Mouse (Mus musculus) layer of hippocampus, adult 18-20 months (tissue): ENCODE results near the gene Lmo7. TPM values are rescaled to one million over a fixed set of nuclear protein-coding genes. Genes with fewer than 3 reads are reported as not detected.

Experiments used
- DNase-seq, 2 experiments: peaks; one replicate each; pipeline ENCODE4 v3.0.0; 2022; ENCODE audit warnings: low spot score in 2 of 2
- total RNA-seq, 2 experiments: library from RNA; stranded (reverse); gene quantifications; 2 replicates each; pipeline ENCODE4 v1.2.3; 2021

Gene Lmo7
- total RNA-seq, 2 experiments from 2014 or later, result 116 to 132 TPM

- DNase-seq, result no peak
Observed at GRCm38 (mm10) chr14:101777129-101777493, 47.4 kb downstream of the Lmo7 start.

DNA sequence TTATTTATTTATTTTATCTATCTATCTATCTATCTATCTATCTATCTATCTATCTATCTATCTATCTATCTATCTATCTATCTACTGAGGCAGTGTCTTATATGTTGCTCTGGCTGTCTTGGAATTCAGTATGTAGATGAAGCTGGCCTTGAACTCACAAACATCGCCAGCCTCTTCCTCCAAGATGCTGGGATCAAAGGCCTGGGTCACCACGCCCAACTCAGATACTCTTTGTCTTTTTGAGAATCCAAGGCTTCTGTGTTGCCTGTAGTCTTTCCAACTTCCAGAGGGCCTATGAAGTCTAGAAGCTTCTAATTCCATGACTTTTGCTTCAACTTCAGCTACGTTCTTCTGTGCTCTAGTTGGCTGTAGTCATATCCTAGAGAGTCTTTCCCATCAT lies 48.7 kb downstream of the Lmo7 start:
- no peak for DNase-seq

DNA sequence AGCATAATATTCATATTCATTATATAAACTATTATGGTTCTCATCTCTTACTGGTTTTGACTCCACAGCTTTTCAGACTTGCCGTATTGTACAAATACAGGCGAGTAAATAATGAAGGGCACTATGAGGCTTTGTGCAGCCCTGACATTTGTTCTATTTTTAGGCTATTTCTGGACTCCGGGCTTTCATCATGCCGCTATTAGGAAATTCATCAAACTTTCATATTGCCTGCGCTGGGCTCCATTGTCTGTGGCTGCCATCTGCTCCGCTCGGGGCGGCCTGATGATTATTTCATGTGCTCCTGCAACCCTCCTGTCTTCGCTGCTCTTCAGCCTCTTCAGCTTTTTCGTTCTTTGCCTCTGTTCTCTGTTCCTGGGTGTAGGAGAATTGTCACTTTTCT lies 50.3 kb downstream of the Lmo7 start:
- peak in 1 of 2 experiments; percentile 12 for DNase-seq

DNA sequence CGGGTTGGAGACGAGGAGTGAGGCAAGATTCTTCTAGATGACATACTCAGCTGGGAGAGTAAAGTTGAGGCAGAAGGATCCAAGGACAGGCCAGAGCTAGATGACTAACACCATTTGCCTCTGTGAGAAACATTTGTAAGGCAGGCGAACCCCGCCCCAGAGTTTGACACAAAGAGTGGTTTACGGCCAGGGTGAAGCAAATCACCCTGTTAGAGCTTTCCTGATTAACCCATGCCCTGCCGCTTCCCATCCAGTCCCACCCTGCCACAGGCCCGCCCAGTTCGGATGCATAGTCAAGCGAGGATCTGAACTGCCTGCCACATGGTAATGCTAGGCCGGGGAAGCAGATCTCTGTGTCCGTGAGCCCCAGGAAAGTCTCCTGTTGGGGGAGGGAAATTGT lies 51.5 kb downstream of the Lmo7 start:
- no peak for DNase-seq

DNA sequence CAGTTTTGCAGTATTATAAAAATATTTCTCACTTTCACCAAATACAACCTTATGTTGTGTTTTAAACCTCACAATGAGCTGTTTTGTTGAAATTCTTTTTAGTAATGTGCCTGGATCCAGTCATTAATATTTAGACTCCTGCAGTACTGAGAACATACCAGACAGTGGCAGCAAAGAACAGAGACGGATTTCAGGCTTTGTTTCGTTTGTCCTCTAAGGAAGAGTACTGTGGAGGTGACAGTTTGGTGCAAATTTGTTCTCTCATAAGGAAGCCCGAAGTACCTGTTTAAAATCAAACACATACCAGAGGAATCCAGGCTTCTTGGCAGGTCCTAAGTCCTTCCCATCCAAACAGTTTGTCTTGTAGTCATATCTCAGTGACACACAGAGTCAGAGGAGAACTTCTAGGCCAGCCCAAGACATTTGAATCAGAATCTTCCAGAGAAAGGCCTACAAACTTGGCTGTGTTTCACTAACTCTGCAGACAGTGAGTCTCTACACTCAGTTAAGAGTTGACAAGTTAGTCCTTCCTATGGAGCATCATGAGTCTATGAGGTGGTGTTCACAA lies 52.3 kb downstream of the Lmo7 start:
- peak in 1 of 2 experiments; percentile 74 for DNase-seq

GRCm38 (mm10) chr14:101784315-101784945 lies 54.7 kb downstream of the Lmo7 start:
- no peak for DNase-seq

GRCm38 (mm10) chr14:101787903-101788302 lies 58.1 kb downstream of the Lmo7 start:
- no peak for DNase-seq

DNA sequence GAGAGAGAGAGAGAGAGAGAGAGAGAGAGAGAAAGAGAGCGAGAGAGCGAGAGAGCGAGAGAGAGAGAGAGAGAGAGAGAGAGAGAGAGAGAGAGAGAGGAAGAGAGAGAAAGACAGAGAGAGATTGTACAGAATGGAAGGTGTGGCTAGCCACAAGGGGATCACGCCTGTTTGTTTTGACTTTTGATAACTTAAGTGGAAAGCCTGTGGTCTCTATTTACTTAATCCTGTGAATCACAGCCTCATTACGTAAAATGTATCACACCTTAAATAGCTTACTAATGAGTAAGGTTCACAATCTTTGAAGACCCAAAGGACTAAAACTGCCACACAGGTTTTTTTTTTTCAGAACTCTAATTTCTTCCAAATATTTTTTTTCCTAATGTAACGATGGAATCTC lies 58.7 kb downstream of the Lmo7 start:
- DNase-seq, result no peak

- no peak for DNase-seq
Observed at GRCm38 (mm10) chr14:101794553-101795177, 64.9 kb downstream of the Lmo7 start.

DNA sequence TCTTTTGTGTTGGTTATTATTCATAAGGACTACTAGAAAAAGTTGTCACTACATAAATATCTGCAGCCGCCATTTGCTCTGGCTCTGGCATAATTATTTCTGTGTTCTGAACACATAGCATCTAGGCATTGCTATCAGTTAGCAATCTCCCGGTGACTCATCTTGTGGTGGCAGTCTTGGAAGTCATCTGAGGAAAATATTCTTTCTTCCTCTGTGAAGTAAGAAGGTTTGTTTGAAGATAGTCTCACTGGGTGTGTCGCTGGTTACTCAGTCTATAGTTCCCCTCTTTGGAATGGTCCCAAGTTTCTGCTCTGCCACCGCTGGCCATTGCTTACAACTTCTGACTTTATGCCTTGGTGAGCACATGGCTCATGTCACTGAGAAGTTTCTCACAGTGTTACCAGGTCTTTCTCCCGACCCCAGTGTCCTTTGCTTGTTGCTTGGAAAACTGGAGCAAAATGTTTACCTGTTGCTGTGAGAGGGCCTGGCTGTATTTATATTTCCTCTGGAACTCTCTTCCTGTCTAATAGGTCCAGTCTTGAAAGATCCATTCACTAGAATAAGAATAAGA lies 68.3 kb downstream of the Lmo7 start:
- DNase-seq, result no peak

DNA sequence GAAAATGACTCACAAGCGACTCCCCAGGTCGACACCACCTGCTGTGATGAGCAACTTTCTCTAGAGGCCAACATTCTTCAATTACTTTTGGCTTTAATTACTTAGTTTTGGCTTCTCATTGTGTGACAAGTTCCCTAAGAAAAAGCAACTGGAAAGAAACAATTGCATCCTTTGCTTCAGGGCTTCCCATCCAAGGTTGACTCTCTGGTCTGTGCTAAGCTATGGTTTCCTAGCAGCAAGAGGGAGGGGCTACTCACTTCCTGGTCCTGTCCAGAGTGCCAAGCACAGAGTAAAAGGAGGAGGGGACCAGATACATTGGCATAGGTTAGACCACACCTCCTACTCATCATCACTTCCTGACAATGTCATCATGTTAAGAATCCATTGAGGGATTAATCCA lies 69.0 kb downstream of the Lmo7 start:
- no peak for DNase-seq

DNA sequence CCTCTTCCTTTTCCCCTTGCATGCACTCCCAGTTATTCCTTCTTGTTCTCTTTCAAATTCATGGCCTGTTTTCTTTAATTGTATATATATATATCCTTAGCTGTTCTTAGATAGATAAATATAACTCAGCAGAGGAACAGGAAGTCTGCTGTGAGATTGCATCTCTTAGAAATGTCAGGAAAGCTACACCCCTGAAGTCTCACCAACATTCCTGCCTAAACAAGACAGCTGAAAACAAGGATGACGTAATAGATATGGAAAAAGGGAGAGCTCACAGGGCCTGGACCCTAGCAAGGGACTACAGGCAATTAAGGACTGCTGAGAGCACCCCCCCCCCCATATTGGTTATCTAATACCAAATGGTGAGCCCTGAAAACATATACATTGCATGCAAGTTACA lies 71.9 kb downstream of the Lmo7 start:
- DNase-seq, result no peak

DNA sequence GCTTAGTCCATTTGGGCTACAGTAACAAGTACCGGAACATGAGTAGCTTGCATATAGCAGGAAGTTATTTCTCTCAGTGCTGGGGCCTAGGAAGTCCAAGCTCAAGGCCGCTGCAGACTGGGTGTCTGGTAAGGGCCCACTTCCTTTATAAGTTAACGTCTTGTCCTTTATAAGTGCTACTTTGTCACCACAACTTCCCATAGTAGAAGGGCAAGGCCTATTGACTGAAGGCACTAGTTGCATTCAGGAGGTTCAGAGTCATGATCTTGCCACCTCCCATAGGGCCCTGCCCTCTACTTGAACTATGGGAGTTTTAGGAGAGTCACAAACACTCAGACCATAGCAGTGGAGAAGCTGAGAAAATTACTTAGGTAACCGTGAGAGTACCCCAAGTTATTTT lies 74.4 kb downstream of the Lmo7 start:
- no peak for DNase-seq

DNA sequence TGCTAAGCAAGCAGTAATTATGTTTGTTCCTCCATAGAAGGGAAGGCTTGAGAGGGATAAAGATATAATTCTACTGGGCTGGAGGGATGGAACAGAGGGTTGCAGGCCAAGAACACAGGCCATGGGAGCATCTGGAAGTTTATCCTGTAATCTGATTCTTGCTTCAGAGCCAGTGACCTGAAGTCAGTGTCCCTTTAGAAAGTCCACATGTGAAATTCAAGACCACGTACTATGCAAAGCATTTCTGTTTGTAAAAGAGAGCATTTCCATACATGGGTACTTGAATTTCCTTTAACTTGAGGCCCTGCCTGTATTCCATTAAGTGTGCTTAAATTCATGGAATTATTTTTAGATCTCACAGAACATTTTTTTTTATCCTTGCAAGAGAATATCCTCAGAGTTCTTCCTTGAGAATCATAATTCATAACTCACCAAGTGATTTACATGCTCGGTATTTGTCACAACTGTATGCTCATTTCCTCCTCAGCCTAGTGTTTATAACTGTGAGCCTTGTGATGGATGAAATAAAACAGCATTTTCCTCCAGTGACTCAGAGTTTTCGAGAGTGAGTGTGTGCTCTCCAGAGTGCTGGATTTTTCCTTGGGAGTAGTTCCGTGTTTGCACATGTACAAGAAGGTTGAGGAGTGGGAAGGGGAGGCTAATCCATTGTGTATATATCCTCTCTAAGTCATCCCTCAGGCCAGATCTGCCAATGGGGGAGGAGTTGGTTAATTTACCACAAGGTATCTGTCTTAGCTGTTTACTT lies 75.0 kb downstream of the Lmo7 start:
- DNase-seq, result no peak

GRCm38 (mm10) chr14:101805328-101805697 lies 75.6 kb downstream of the Lmo7 start:
- no peak for DNase-seq

DNA sequence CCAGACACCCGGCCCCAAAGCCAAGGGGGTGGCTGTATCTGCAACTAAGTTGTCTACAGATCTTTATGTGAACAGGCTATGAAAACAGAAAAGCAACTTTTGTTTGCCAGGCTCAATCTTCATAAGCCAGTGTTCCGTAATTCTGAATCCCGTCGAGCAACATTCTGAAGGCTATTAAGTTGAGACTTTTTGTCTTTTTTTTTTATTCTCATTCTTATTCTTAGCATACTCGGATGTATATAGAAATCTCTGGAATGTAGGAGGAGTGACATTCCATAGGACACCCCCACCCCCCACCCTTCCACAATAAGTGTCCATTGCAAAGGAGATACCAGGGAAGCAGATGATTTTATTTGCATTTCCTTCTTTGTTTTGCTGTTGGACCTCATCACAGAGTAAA lies 76.3 kb downstream of the Lmo7 start:
- no peak for DNase-seq

GRCm38 (mm10) chr14:101806607-101807006 lies 76.8 kb downstream of the Lmo7 start:
- no peak for DNase-seq

- no peak for DNase-seq
Observed at GRCm38 (mm10) chr14:101816450-101816849, 86.7 kb downstream of the Lmo7 start.

DNA sequence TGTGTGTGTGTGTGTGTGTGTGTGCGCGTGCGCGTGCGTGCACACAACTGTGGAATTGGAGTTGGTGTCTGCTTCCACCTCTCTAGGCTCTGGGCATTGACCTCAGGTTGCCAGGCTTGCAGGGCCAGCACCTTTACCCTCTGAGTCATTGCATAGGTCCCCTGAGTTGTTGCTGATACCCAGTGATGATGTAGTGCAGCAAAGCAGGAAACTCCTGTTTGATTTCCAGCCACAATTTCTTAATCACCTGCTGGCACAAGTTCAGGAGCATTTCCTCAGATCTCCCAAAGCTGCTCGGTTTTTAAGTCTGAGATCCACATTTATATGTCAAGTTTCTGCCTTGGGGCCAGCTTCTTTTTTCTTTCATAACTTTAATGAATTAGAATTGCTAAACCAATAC lies 92.6 kb downstream of the Lmo7 start:
- no peak for DNase-seq

GRCm38 (mm10) chr14:101822871-101823270 lies 93.1 kb downstream of the Lmo7 start:
- DNase-seq, result no peak

DNA sequence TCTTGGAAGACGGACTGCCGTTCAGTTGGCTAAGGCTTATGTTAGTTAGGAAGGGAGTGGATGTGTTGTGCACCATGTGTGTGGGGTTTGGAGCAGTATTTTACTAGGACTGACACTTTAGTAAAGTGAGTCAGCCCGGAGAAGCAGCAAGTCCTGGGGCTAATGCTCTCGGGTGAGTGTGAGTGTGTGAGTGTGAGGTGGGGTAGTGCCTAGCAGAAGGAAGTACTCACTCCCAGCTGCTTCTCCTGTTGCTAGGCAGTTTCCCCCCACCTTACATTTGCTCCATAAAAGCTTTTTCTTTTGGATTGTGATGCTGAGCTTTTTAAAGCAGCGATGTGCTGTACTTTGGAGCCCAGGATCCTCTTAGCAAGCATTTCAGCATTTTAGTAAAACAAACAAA lies 99.9 kb downstream of the Lmo7 start:
- no peak for DNase-seq

DNA sequence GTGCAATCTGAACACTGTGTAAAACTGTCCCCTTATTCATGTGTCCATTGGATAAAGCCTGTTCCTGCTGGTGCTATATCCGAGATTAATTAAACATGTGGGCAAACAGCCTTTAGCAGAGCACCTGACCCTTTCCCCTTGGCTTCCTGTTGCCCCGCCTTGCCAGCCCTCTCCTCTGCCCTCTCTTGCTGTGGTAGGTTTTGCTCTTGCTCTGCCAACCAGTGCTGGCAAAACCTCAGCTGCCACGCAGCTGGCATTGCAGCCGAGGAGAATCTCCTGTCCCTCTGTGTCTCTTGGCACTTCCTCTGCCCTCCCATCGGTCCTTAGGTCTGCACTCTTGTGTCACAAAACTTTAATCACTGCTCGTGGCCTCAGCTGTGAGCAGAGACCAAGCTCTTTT lies 100.4 kb downstream of the Lmo7 start:
- no peak for DNase-seq
